Mouse (Mus musculus): ENCODE measurements at regions not wholly inside any gene's neighbourhood (a gene's known extent, or its start where the extent isn't known, plus 50 kb on each side); places are given as distances from the start of the nearest gene placed in this dataset.

GRCm38 (mm10) chr8:64515923-64516322 lies 176.9 kb downstream of the Cpe start:
- H3K36me3 ChIP-seq (ENCODE audit: control insufficient read depth, insufficient read depth): no peaks in the 10 kb centered on the region
- H3K4me3 ChIP-seq (ENCODE audit: insufficient read depth, poor library complexity, severe bottlenecking): no peak overlapping the region
- no peaks in the 10 kb centered on the region for H3K79me2 ChIP-seq (ENCODE audit: control insufficient read depth, insufficient read depth)
- no peaks in the 10 kb centered on the region for H3K79me3 ChIP-seq (ENCODE audit: low read depth)
- H3ac ChIP-seq (ENCODE audit: control insufficient read depth, insufficient read length, low read depth): no peak overlapping the region
- TF ChIP-seq MYOG (IDR thresholded peaks at IDR 0.05; ENCODE audit: control insufficient read depth, extremely low read depth, insufficient read length): no peak
- no peak for TF ChIP-seq MYOD1 (IDR thresholded peaks at IDR 0.05; ENCODE audit: control insufficient read depth, insufficient read length, low read depth)
- no peak for TF ChIP-seq USF1 (IDR thresholded peaks at IDR 0.05; ENCODE audit: low read depth)
- H3K27me3 ChIP-seq (ENCODE audit: control insufficient read depth, insufficient read depth, insufficient read length): no peaks in the 10 kb centered on the region

GRCm38 (mm10) chr8:64497281-64498060 lies 195.4 kb downstream of the Cpe start:
- no peak overlapping the region for H3K4me3 ChIP-seq (ENCODE audit: insufficient read depth, poor library complexity, severe bottlenecking)
- no peaks in the 10 kb centered on the region for H3K79me3 ChIP-seq (ENCODE audit: low read depth)
- H3K36me3 ChIP-seq (ENCODE audit: control insufficient read depth, insufficient read depth): no peaks in the 10 kb centered on the region
- H3K27me3 ChIP-seq (ENCODE audit: control insufficient read depth, insufficient read depth, insufficient read length): no peaks in the 10 kb centered on the region
- H3K79me2 ChIP-seq (ENCODE audit: control insufficient read depth, insufficient read depth): no peaks in the 10 kb centered on the region
- H3ac ChIP-seq (ENCODE audit: control insufficient read depth, insufficient read length, low read depth): no peak overlapping the region
- TF ChIP-seq MAX (IDR thresholded peaks at IDR 0.05) (no peak), CTCF (IDR thresholded peaks at IDR 0.05; ENCODE audit: control insufficient read depth, insufficient read depth, insufficient read length) (no peak), USF1 (IDR thresholded peaks at IDR 0.05; ENCODE audit: low read depth) (no peak), CEBPB (IDR thresholded peaks at IDR 0.05; ENCODE audit: low read depth) (no peak), FOSL1 (IDR thresholded peaks at IDR 0.05; ENCODE audit: insufficient read depth, low read length, poor library complexity, severe bottlenecking) (no peak), MYOG (IDR thresholded peaks at IDR 0.05; ENCODE audit: control insufficient read depth, extremely low read depth, insufficient read length) (no peak), MYOD1 (IDR thresholded peaks at IDR 0.05; ENCODE audit: control insufficient read depth, insufficient read length, low read depth) (no peak)

- Histone ChIP-seq H3K79me2 (ENCODE audit: control insufficient read depth, insufficient read depth) (no peaks in the 10 kb centered on the region), H3K36me3 (ENCODE audit: control insufficient read depth, insufficient read depth) (no peaks in the 10 kb centered on the region), H3ac (ENCODE audit: control insufficient read depth, insufficient read length, low read depth) (no peak overlapping the region), H3K4me3 (ENCODE audit: insufficient read depth, poor library complexity, severe bottlenecking) (no peak overlapping the region), H3K27me3 (ENCODE audit: control insufficient read depth, insufficient read depth, insufficient read length) (no peaks in the 10 kb centered on the region), H3K79me3 (ENCODE audit: low read depth) (no peaks in the 10 kb centered on the region)
- no peak for TF ChIP-seq USF1 (IDR thresholded peaks at IDR 0.05; ENCODE audit: low read depth)
- TF ChIP-seq FOSL1 (IDR thresholded peaks at IDR 0.05; ENCODE audit: insufficient read depth, low read length, poor library complexity, severe bottlenecking): no peak
- no peak for TF ChIP-seq MYOG (IDR thresholded peaks at IDR 0.05; ENCODE audit: control insufficient read depth, extremely low read depth, insufficient read length)
These were observed 196.3 kb downstream of the Cpe start for GRCm38 (mm10) chr8:64496333-64497213.

- H3K4me3 ChIP-seq (ENCODE audit: insufficient read depth, poor library complexity, severe bottlenecking): no peak overlapping the region
- no peaks in the 10 kb centered on the region for H3K36me3 ChIP-seq (ENCODE audit: control insufficient read depth, insufficient read depth)
- H3K79me3 ChIP-seq (ENCODE audit: low read depth): no peaks in the 10 kb centered on the region
- no peak overlapping the region for H3ac ChIP-seq (ENCODE audit: control insufficient read depth, insufficient read length, low read depth)
- no peaks in the 10 kb centered on the region for H3K79me2 ChIP-seq (ENCODE audit: control insufficient read depth, insufficient read depth)
- TF ChIP-seq MAX (IDR thresholded peaks at IDR 0.05) (no peak), CTCF (IDR thresholded peaks at IDR 0.05; ENCODE audit: control insufficient read depth, insufficient read depth, insufficient read length) (no peak), MYOG (IDR thresholded peaks at IDR 0.05; ENCODE audit: control insufficient read depth, extremely low read depth, insufficient read length) (no peak), MYOD1 (IDR thresholded peaks at IDR 0.05; ENCODE audit: control insufficient read depth, insufficient read length, low read depth) (no peak), FOSL1 (IDR thresholded peaks at IDR 0.05; ENCODE audit: insufficient read depth, low read length, poor library complexity, severe bottlenecking) (no peak), USF1 (IDR thresholded peaks at IDR 0.05; ENCODE audit: low read depth) (no peak), CEBPB (IDR thresholded peaks at IDR 0.05; ENCODE audit: low read depth) (no peak)
- H3K27me3 ChIP-seq (ENCODE audit: control insufficient read depth, insufficient read depth, insufficient read length): no peaks in the 10 kb centered on the region
These were observed 201.3 kb downstream of the Cpe start for GRCm38 (mm10) chr8:64491561-64491960.

- TF ChIP-seq MYOD1 (IDR thresholded peaks at IDR 0.05; ENCODE audit: control insufficient read depth, insufficient read length, low read depth) (no peak), FOSL1 (IDR thresholded peaks at IDR 0.05; ENCODE audit: insufficient read depth, low read length, poor library complexity, severe bottlenecking) (no peak), CTCF (IDR thresholded peaks at IDR 0.05; ENCODE audit: control insufficient read depth, insufficient read depth, insufficient read length) (no peak), MYOG (IDR thresholded peaks at IDR 0.05; ENCODE audit: control insufficient read depth, extremely low read depth, insufficient read length) (no peak), USF1 (IDR thresholded peaks at IDR 0.05; ENCODE audit: low read depth) (no peak), CEBPB (IDR thresholded peaks at IDR 0.05; ENCODE audit: low read depth) (no peak), MAX (IDR thresholded peaks at IDR 0.05) (no peak)
- H3K79me2 ChIP-seq (ENCODE audit: control insufficient read depth, insufficient read depth): no peaks in the 10 kb centered on the region
These were observed 204.8 kb downstream of the Cpe start for GRCm38 (mm10) chr8:64488057-64488456.

More at GRCm38 (mm10) chr8:64488057-64488456, 204.8 kb downstream of the Cpe start:
- H3K4me3 ChIP-seq (ENCODE audit: insufficient read depth, poor library complexity, severe bottlenecking): no peak overlapping the region
- no peaks in the 10 kb centered on the region for H3K27me3 ChIP-seq (ENCODE audit: control insufficient read depth, insufficient read depth, insufficient read length)
- H3ac ChIP-seq (ENCODE audit: control insufficient read depth, insufficient read length, low read depth): no peak overlapping the region
- H3K36me3 ChIP-seq (ENCODE audit: control insufficient read depth, insufficient read depth): no peaks in the 10 kb centered on the region
- H3K79me3 ChIP-seq (ENCODE audit: low read depth): no peaks in the 10 kb centered on the region
